Mouse (Mus musculus): Measurements from ENCODE around the gene Oas3. TPM values are rescaled to one million over a fixed set of nuclear protein-coding genes. Genes with fewer than 3 reads are reported as not detected.
A peak's percentile ranks its signal among the peaks of the same experiment; 100 is the strongest.

Oas3 gene
- polyA plus RNA-seq, 1 experiment from 2014 or later: 0.65 TPM

DNA sequence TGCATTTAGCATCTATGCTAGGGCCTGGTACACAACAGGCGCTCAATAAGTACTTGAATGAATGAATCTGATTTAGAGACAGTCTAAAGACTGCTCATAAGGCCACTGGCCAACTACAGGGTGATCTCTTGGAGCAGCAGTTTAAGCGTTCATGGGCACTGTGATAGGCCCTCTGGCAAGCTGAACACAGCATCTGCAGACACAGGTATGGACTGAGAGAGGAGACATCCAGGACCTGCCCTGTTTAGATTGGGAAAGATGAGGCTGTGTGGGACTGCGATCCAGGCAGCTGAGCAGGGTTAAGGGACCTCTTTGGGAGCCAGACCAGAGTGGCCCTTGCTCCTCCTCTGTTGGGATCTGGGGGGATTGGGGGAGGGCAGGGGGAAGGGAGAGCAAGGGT is 65.6 kb downstream of the Oas3 start, which contains the start of gene Dtx1:
Gene Dtx1 (minus strand): TSS at position 101 of the 400 bp plus-strand sequence.
- Histone ChIP-seq H3K27me3 (peaks cover 42% of the 10 kb centered on the region), H3K4me2 (peak within 1 kb of the TSS; percentile 83), H3K4me3 (peak within 1 kb of the TSS; percentile 79), H3K27ac (peak within 1 kb of the TSS; percentile 92), H3K9ac (peak within 1 kb of the TSS; percentile 97), H3K36me3 (no peaks in the 10 kb centered on the region), H3K9me3 (no peaks in the 10 kb centered on the region), H3K4me1 (replicated peaks) (peaks cover 62% of the 10 kb centered on the region)
- WGBS: 38% methylated on average over 3 of the region's 3 CpGs
- no peak for ATAC-seq (ENCODE audit: low FRiP score)

GRCm38 (mm10) chr5:120711416-120711815 is 66.0 kb downstream of the Oas3 start:
- peaks cover 42% of the 10 kb centered on the region for H3K27me3 ChIP-seq
- H3K27ac ChIP-seq: peak overlapping the region; percentile 92
- peak overlapping the region; percentile 83 for H3K4me2 ChIP-seq
- H3K4me3 ChIP-seq: peak overlapping the region; percentile 79
- WGBS: under 1% methylated on average over 42 of the region's 43 CpGs
- peaks cover 66% of the 10 kb centered on the region for H3K4me1 ChIP-seq (replicated peaks)
- ATAC-seq (ENCODE audit: low FRiP score): peak; percentile 26; the same call in 1 of the 2 replicates
- no peaks in the 10 kb centered on the region for H3K36me3 ChIP-seq
- H3K9me3 ChIP-seq: no peaks in the 10 kb centered on the region
- peak overlapping the region; percentile 97 for H3K9ac ChIP-seq

DNA sequence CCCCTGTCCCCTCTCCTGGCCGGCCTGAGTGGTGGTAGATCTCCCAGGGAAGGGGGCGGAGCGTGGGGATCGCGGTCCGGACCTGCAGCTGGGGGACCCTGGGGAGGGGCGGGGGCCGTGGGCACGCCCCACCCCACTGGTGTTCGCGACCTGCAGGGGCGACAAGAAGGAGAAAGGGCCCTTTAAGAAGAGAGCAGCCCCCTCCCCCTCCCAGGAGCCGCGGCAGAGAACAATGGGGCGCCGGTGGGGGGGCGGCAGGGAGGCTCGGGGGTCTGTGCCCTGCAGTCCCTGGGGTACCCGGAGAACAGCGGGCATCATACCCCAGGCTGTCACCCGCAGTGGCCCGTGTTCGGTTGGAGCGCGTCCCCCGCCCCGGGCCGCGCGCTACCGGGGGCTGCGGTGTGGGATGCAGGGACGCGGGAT is 66.6 kb downstream of the Oas3 start:
- 2% methylated on average over 30 of the region's 34 CpGs for WGBS
- no peaks in the 10 kb centered on the region for H3K36me3 ChIP-seq
- peaks cover 45% of the 10 kb centered on the region for H3K27me3 ChIP-seq
- H3K9me3 ChIP-seq: no peaks in the 10 kb centered on the region
- peaks cover 72% of the 10 kb centered on the region for H3K4me1 ChIP-seq (replicated peaks)
- H3K27ac ChIP-seq: peak overlapping the region; percentile 92
- H3K9ac ChIP-seq: peak overlapping the region; percentile 97
- peak; percentile 29 for ATAC-seq (ENCODE audit: low FRiP score)
- peak overlapping the region; percentile 79 for H3K4me3 ChIP-seq
- H3K4me2 ChIP-seq: peak overlapping the region; percentile 83

DNA sequence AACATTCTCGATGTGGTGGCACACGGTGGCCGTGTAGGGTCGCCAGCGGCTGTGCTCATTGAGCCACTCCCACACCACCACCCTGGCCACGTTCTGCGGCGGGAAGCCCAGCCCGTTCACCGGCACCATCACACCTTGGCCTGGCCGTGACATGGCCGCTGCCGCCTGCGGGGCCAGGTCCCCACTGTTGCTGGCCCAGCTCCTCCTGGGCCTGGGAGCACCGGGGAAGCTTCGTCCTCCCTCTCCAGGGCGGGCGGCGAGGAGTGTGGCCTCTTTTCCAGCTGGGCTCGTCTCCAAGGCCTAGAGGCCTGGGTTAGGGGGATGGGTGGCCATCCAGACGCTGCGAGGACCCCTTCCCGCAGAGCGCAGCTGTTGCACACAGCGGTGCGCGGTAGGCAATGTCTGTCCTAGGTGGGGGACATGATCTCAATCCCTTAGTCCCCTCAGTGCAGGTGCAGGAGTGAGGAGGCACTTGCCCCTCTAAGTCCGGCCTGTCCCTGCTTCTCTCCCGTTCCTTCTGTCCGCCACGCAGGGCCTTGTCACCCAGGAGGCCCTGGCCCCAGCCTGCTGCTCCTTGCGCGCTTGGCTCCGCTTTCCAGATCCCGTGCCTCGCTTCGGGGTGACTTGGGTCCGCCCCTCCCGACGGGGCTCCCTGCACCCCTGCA is 67.2 kb downstream of the Oas3 start:
- H3K27me3 ChIP-seq: peaks cover 43% of the 10 kb centered on the region

GRCm38 (mm10) chr5:120706976-120707375 is 70.5 kb downstream of the Oas3 start:
- no peak overlapping the region for H3K27ac ChIP-seq
- 39% methylated on average over 13 of the region's 13 CpGs for WGBS
- H3K9me3 ChIP-seq: no peaks in the 10 kb centered on the region
- peak overlapping the region; percentile 54 for H3K4me2 ChIP-seq
- peak overlapping the region; percentile 63 for H3K9ac ChIP-seq
- peak overlapping the region; percentile 26 for H3K4me3 ChIP-seq
- peaks cover 22% of the 10 kb centered on the region; the same call in 1 of the 2 replicates for H3K27me3 ChIP-seq
- ATAC-seq (ENCODE audit: low FRiP score): no peak
- H3K36me3 ChIP-seq: no peaks in the 10 kb centered on the region
- H3K4me1 ChIP-seq (replicated peaks): peaks cover 88% of the 10 kb centered on the region

More for the DNA sequence above, 67.2 kb downstream of the Oas3 start:
- H3K4me3 ChIP-seq: peak overlapping the region; percentile 79
- peak; percentile 19 for ATAC-seq (ENCODE audit: low FRiP score)
- no peaks in the 10 kb centered on the region for H3K9me3 ChIP-seq
- peak overlapping the region; percentile 97 for H3K9ac ChIP-seq
- H3K4me1 ChIP-seq (replicated peaks): peaks cover 77% of the 10 kb centered on the region
- peak overlapping the region; percentile 83 for H3K4me2 ChIP-seq
- H3K27ac ChIP-seq: peak overlapping the region; percentile 92
- 1% methylated on average over 40 of the region's 40 CpGs for WGBS
- no peaks in the 10 kb centered on the region for H3K36me3 ChIP-seq

DNA sequence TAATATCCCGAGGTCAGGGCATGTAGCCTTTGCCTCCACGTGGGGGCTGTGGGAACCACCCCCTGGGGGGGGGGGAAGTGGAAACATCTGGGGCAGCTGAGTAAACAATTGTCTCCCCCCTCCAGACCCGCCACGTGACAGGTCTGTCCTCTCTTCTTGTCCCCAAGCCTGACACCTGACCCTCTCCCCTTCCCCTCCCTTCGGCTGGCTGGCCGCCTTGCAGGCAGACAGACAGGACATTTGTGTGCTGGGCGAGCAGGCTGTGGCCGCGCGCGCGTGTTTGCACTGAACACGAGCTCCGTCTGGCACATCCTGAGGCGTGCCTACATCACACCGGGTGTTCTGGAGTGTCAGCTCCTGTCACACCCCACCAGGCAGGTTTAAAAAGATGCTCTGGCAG is 70.9 kb downstream of the Oas3 start:
- 2% methylated on average over 16 of the region's 16 CpGs for WGBS
- 0 out of 2 replicates have a peak, but pooled peaks cover 20% of the 10 kb centered on the region for H3K27me3 ChIP-seq
- no peak overlapping the region for H3K27ac ChIP-seq
- H3K9ac ChIP-seq: peak overlapping the region; percentile 63
- H3K9me3 ChIP-seq: no peaks in the 10 kb centered on the region
- no peaks in the 10 kb centered on the region for H3K36me3 ChIP-seq
- H3K4me3 ChIP-seq: peak overlapping the region; percentile 26
- peaks cover 87% of the 10 kb centered on the region for H3K4me1 ChIP-seq (replicated peaks)
- no peak for ATAC-seq (ENCODE audit: low FRiP score)
- H3K4me2 ChIP-seq: peak overlapping the region; percentile 54

- Histone ChIP-seq H3K27me3 (peaks cover 25% of the 10 kb centered on the region), H3K9ac (peak overlapping the region; percentile 13; the same call in 1 of the 2 replicates), H3K27ac (no peak overlapping the region), H3K4me1 (replicated peaks) (peaks cover 87% of the 10 kb centered on the region), H3K36me3 (no peaks in the 10 kb centered on the region), H3K9me3 (no peaks in the 10 kb centered on the region), H3K4me3 (no peak overlapping the region), H3K4me2 (no peak overlapping the region; the same call in 1 of the 2 replicates)
- WGBS: 43% methylated on average over 6 of the region's 6 CpGs
- no peak for ATAC-seq (ENCODE audit: low FRiP score)
Measured at GRCm38 (mm10) chr5:120704421-120704820, 73.0 kb downstream of the Oas3 start.

- Histone ChIP-seq H3K9me3 (no peaks in the 10 kb centered on the region), H3K27ac (no peak overlapping the region), H3K9ac (no peak overlapping the region), H3K4me3 (no peak overlapping the region), H3K36me3 (no peaks in the 10 kb centered on the region), H3K27me3 (peaks cover 23% of the 10 kb centered on the region), H3K4me2 (no peak overlapping the region), H3K4me1 (replicated peaks) (peaks cover 87% of the 10 kb centered on the region)
- WGBS: 81% methylated on average over 3 of the region's 3 CpGs
- ATAC-seq (ENCODE audit: low FRiP score): no peak
Measured at GRCm38 (mm10) chr5:120703660-120704059, 73.8 kb downstream of the Oas3 start.

Other genes with a start within 250 kb of the Oas3 start
- gene Tpcn1, start 189.0 kb downstream of the Oas3 start, polyA plus RNA-seq (2015; fragmentation: Nextera tagmentation; extraction: Ambion mirVana): 18.2 and 18.7 TPM in 2 replicates
- gene Iqcd, start 188.6 kb downstream of the Oas3 start, polyA plus RNA-seq (2015; fragmentation: Nextera tagmentation; extraction: Ambion mirVana): 2.4 and 2.6 TPM in 2 replicates
- 26.2 TPM in 2 replicates for gene Rita1, start 165.1 kb downstream of the Oas3 start, polyA plus RNA-seq (2015; fragmentation: Nextera tagmentation; extraction: Ambion mirVana)
- 44.0 and 47.7 TPM in 2 replicates for gene Ddx54, start 164.9 kb downstream of the Oas3 start, polyA plus RNA-seq (2015; fragmentation: Nextera tagmentation; extraction: Ambion mirVana)
- gene Cfap73, start 143.4 kb downstream of the Oas3 start, polyA plus RNA-seq (2015; fragmentation: Nextera tagmentation; extraction: Ambion mirVana): 0.28 and 0.49 TPM in 2 replicates
- gene Rasal1, start 128.8 kb downstream of the Oas3 start, polyA plus RNA-seq (2015; fragmentation: Nextera tagmentation; extraction: Ambion mirVana): 0.14 TPM in 2 replicates
- 34.5 and 34.8 TPM in 2 replicates for gene Dtx1, start 65.7 kb downstream of the Oas3 start, polyA plus RNA-seq (2015; fragmentation: Nextera tagmentation; extraction: Ambion mirVana)
- 0.14 and 0.25 TPM in 2 replicates for gene Oas2, start 27.8 kb downstream of the Oas3 start, polyA plus RNA-seq (2015; fragmentation: Nextera tagmentation; extraction: Ambion mirVana)
- 0.35 TPM in 1 of 2 replicates, not detected in the other for gene Oas1e, start 17.9 kb upstream of the Oas3 start, polyA plus RNA-seq (2015; fragmentation: Nextera tagmentation; extraction: Ambion mirVana)
- 0.54 and 0.57 TPM in 2 replicates for gene Oas1c, start 34.9 kb upstream of the Oas3 start, polyA plus RNA-seq (2015; fragmentation: Nextera tagmentation; extraction: Ambion mirVana)
- gene Oas1f, start 69.7 kb upstream of the Oas3 start, polyA plus RNA-seq (2015; fragmentation: Nextera tagmentation; extraction: Ambion mirVana): not detected in 2 replicates
- gene Oas1h, start 83.8 kb upstream of the Oas3 start, polyA plus RNA-seq (2015; fragmentation: Nextera tagmentation; extraction: Ambion mirVana): not detected in 2 replicates
- gene Oas1g, start 110.0 kb upstream of the Oas3 start, polyA plus RNA-seq (2015; fragmentation: Nextera tagmentation; extraction: Ambion mirVana): 0.19 TPM in 1 of 2 replicates, not detected in the other
- gene Oas1a, start 129.9 kb upstream of the Oas3 start, polyA plus RNA-seq (2015; fragmentation: Nextera tagmentation; extraction: Ambion mirVana): 0.49 and 0.85 TPM in 2 replicates
- not detected in 2 replicates for gene Oas1d, start 136.9 kb upstream of the Oas3 start, polyA plus RNA-seq (2015; fragmentation: Nextera tagmentation; extraction: Ambion mirVana)
- gene Rph3a, start 232.4 kb upstream of the Oas3 start, polyA plus RNA-seq (2015; fragmentation: Nextera tagmentation; extraction: Ambion mirVana): 15.0 and 16.1 TPM in 2 replicates

Data from hindbrain, embryonic 13.5 days (tissue).